Mouse (Mus musculus) ES-E14 (cell line): ENCODE measurements at regions not wholly inside any gene's neighbourhood (a gene's known extent, or its start where the extent isn't known, plus 50 kb on each side); places are given as distances from the start of the nearest gene placed in this dataset.
A peak's percentile ranks its signal among the peaks of the same experiment; 100 is the strongest.

ENCODE experiments used
- DNase-seq: peaks from one replicate; pipeline ENCODE4 v3.0.0-alpha.2; 2013; ENCODE audit warnings: low read depth, low spot score
- H3K27ac ChIP-seq: 2 replicates; pipeline ENCODE4 v1.5.1; 2012; ENCODE audit warnings: low read depth, mild to moderate bottlenecking, low read length, moderate library complexity, mixed read lengths; ENCODE audit not compliant: poor library complexity, insufficient read depth, severe bottlenecking
- H3K36me3 ChIP-seq: 2 replicates; pipeline ENCODE4 v1.6.1; 2012; ENCODE audit warnings: mild to moderate bottlenecking, low read length, moderate library complexity, mixed read lengths; ENCODE audit not compliant: control insufficient read depth, poor library complexity, insufficient read depth, severe bottlenecking
- H3K4me1 ChIP-seq, 2 experiments: fragments of 150-350 bp in 1 of 2; sonication (generic) in 1 of 2; 2 replicates each; pipeline ENCODE4 v1.6.1; 2012; ENCODE audit warnings: low read length in 2 of 2, mild to moderate bottlenecking in 1 of 2, mixed read lengths in 1 of 2; ENCODE audit not compliant: control insufficient read depth in 2 of 2, insufficient read depth in 2 of 2, poor library complexity in 1 of 2
- H3K4me3 ChIP-seq, 2 experiments: fragments of 150-350 bp in 1 of 2; sonication (generic) in 1 of 2; 2 replicates each; pipeline ENCODE4 v1.5.1; 2012; ENCODE audit warnings: low read length in 2 of 2, low read depth in 1 of 2, mild to moderate bottlenecking in 1 of 2, mixed read lengths in 1 of 2; ENCODE audit not compliant: insufficient read depth in 1 of 2, poor library complexity in 1 of 2, severe bottlenecking in 1 of 2
- H3K9ac ChIP-seq: 2 replicates; pipeline ENCODE4 v1.6.1; 2012; ENCODE audit warnings: low read depth, mild to moderate bottlenecking, low read length, mixed read lengths; ENCODE audit not compliant: poor library complexity, insufficient read depth, severe bottlenecking
- H3K9me3 ChIP-seq: fragments of 150-350 bp; sonication (generic); 2 replicates; pipeline ENCODE4 v1.6.1; 2012; ENCODE audit warnings: low read depth, mild to moderate bottlenecking, low read length; ENCODE audit not compliant: control insufficient read depth, insufficient read depth
- CHD2 ChIP-seq: IDR thresholded peaks from 2 replicates; pipeline ENCODE4 v1.6.1; 2014; ENCODE audit warnings: mild to moderate bottlenecking, low read depth, low read length, inconsistent platforms
- HCFC1 ChIP-seq: IDR thresholded peaks from 2 replicates; pipeline ENCODE4 v1.6.1; 2012; ENCODE audit warnings: low read length, inconsistent platforms, borderline replicate concordance; ENCODE audit not compliant: insufficient read depth
- MAFK ChIP-seq: IDR thresholded peaks from 2 replicates; pipeline ENCODE4 v1.6.1; 2014; ENCODE audit warnings: mild to moderate bottlenecking, low read depth, low read length, inconsistent platforms; ENCODE audit not compliant: insufficient read depth
- ZC3H11A ChIP-seq: IDR thresholded peaks from 2 replicates; pipeline ENCODE4 v1.6.1; 2012; ENCODE audit warnings: low read depth, mild to moderate bottlenecking, inconsistent platforms, low read length, borderline replicate concordance
- ZNF384 ChIP-seq: IDR thresholded peaks from 2 replicates; pipeline ENCODE4 v1.6.1; 2012; ENCODE audit warnings: low read depth, low read length, inconsistent platforms
- in situ Hi-C, 2 experiments: fragments of 600-800 bp; cut with MboI; formaldehyde crosslinking; loops; one replicate each; pipeline ENCODE4 v1.15.1; 2025; ENCODE audit warnings: low sequenced_read_pairs in 2 of 2, inconsistent platforms in 1 of 2; ENCODE audit not compliant: unreplicated experiment in 2 of 2

GRCm38 (mm10) chr8:83798881-83799606, 57.9 kb upstream of the Adgre5 start:
- Histone ChIP-seq H3K27ac (no peak overlapping the region), H3K36me3 (no peaks in the 10 kb centered on the region)
- no peak for DNase-seq

GRCm38 (mm10) chr8:83793491-83794238, 52.5 kb upstream of the Adgre5 start:
- H3K27ac ChIP-seq, result no peak overlapping the region
- H3K9ac ChIP-seq, result no peak overlapping the region
- in situ Hi-C loops, result no loop called here
- no peak for DNase-seq
- H3K4me1 ChIP-seq, result no peaks in the 10 kb centered on the region
- H3K36me3 ChIP-seq, result no peaks in the 10 kb centered on the region
- no peaks in the 10 kb centered on the region for H3K9me3 ChIP-seq
- TF ChIP-seq ZC3H11A (no peak), ZNF384 (no peak), HCFC1 (no peak), CHD2 (no peak), MAFK (no peak)
- peak overlapping the region in 1 of 2 experiments; percentile 36; a peak in 2 of 4 replicates for H3K4me3 ChIP-seq

More at GRCm38 (mm10) chr8:83798881-83799606, 57.9 kb upstream of the Adgre5 start:
- Histone ChIP-seq H3K9me3 (no peaks in the 10 kb centered on the region), H3K4me3 (no peak overlapping the region), H3K4me1 (peaks cover 1 to 9% of the 10 kb centered on the region in 2 experiments), H3K9ac (no peak overlapping the region)
- in situ Hi-C loops, result no loop called here
- TF ChIP-seq CHD2, result no peak
- TF ChIP-seq ZC3H11A, result no peak
- TF ChIP-seq ZNF384, result no peak
- no peak for TF ChIP-seq HCFC1
- TF ChIP-seq MAFK, result no peak
